Mouse (Mus musculus) bone marrow, adult 2 months (tissue): ENCODE results near the gene Traf3. TPM values are rescaled to one million over a fixed set of nuclear protein-coding genes. Genes with fewer than 3 reads are reported as not detected.

ENCODE experiments used
- H3K27ac ChIP-seq: fragments of 200-500 bp; 2 replicates; pipeline ENCODE4 v1.5.1; 2012; ENCODE audit warnings: low read depth, mild to moderate bottlenecking, control low read depth, inconsistent platforms, low read length; ENCODE audit not compliant: control insufficient read depth, poor library complexity, insufficient read depth
- H3K4me1 ChIP-seq: fragments of 200-500 bp; 2 replicates; pipeline ENCODE4 v1.6.1; 2011; ENCODE audit warnings: low read length; ENCODE audit not compliant: control insufficient read depth, insufficient read depth
- H3K4me3 ChIP-seq: fragments of 200-500 bp; replicated peaks from 2 replicates; pipeline ENCODE3; 2011; ENCODE audit warnings: mild to moderate bottlenecking, low read depth, low read length, control low read depth; ENCODE audit not compliant: control insufficient read depth
- CTCF ChIP-seq: fragments of 200-500 bp; IDR thresholded peaks from 2 replicates; pipeline ENCODE4 v1.5.1; 2011; ENCODE audit warnings: low read length, control low read depth; ENCODE audit not compliant: control insufficient read depth, insufficient read depth
- POLR2A ChIP-seq: fragments of 200-500 bp; IDR thresholded peaks from 2 replicates; pipeline ENCODE4 v1.6.1; 2011; ENCODE audit warnings: low read depth, mild to moderate bottlenecking, control low read depth, low read length, borderline replicate concordance; ENCODE audit not compliant: control insufficient read depth
- WGBS: fragments of 180-500 bp; shearing (Covaris S2); methylation state at CpG from one replicate; pipeline ENCODE4 v1.1.7; 2018; 5-methylcytosine and 5-hydroxymethylcytosine counted together
- polyA plus RNA-seq: library from polyadenylated mRNA; stranded (reverse); fragments of >200 nt; gene quantifications from 2 replicates; pipeline ENCODE4 v1.2.4, GENCODE M21; 2011; ENCODE audit warnings: low replicate concordance; ENCODE audit not compliant: missing spikeins, insufficient read depth, insufficient read length

The Traf3 gene
- polyA plus RNA-seq, 1 experiment: 9.2 TPM

DNA sequence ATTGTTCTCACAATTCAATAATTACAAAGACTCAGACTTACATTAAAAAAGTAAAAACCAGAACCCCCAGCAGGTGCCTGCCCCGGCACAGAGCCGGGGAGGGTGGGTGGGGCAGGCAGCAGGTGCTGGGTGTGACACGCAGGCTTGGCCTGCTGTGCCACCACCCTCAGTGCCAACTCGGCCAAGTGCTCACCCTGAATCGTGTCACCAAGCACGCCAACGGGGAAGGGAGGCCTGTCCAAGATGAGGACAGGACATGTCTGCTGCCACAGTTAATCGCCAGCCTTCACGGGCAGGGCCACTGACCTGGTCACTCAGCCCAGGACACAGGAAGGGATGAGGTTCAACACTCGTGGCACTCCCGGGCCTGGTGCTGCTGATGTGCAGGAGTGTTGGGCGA, 126.9 kb downstream of the Traf3 start:
- TF ChIP-seq CTCF: no peak
- Histone ChIP-seq H3K27ac (no peak overlapping the region), H3K4me3 (no peak overlapping the region), H3K4me1 (no peaks in the 10 kb centered on the region)
- 82% methylated on average over 12 of the region's 12 CpGs for WGBS

DNA sequence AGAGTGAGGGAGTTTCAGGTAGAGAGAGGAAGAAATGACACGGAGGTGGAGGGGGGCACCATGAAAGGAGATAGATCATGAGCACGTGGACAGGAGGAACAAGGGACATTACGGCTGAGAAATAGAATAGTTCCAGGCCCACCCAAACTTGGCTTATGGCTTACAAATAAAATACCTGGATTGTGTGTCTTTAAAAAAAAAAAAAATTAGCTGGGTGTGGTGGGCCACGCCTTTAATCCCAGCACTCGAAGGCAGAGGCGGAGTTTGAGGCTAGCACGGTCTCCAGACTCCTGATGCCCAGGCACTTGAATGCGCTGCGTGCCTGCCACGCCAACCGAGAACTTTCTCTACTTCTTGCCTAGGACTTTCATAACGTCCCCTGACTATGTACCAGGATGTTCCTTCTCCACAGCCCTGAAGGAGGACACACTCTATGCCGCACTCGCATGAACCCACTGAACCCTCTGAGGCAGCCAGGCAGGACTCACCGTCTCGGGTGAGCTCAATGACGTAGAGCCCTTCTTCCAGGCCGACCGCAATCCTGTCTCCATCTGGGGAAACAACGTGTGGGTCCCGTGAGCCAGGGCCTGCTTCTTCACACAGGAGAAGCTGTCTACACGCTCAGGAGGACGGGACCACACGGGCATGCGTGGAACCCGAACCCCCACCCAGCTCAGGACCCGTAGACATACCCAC, 135.3 kb downstream of the Traf3 start:
- Histone ChIP-seq H3K4me3 (no peak overlapping the region), H3K4me1 (no peaks in the 10 kb centered on the region), H3K27ac (no peak overlapping the region)
- 85% methylated on average over 27 of the region's 27 CpGs for WGBS
- no peak for TF ChIP-seq POLR2A
- TF ChIP-seq CTCF: no peak

DNA sequence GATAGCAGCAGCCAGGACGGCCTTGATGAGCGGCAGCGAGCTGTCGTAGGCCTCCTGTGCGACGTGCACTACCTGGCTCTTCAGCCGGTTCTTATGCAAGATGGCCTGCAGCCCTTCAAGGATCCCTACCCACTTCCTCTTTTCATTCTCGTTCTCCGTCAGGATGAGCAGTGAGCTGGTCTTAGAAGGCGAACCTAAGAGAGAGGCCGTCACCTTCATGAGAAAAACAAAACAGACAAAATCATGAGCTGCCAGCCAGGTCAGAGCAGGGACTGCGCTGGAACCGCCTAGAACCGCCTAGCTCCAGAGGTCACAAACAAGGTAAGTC, 135.8 kb downstream of the Traf3 start:
- TF ChIP-seq CTCF (no peak), POLR2A (no peak)
- WGBS: 53% methylated on average over 14 of the region's 14 CpGs
- H3K4me1 ChIP-seq: no peaks in the 10 kb centered on the region
- H3K27ac ChIP-seq: no peak overlapping the region
- no peak overlapping the region for H3K4me3 ChIP-seq

GRCm38 (mm10) chr12:111303702-111304337, 137.7 kb downstream of the Traf3 start:
- WGBS: 88% methylated on average over 8 of the region's 8 CpGs
- H3K4me1 ChIP-seq: no peaks in the 10 kb centered on the region
- no peak overlapping the region for H3K4me3 ChIP-seq
- TF ChIP-seq POLR2A (no peak), CTCF (no peak)
- no peak overlapping the region for H3K27ac ChIP-seq

- 76% methylated on average over 8 of the region's 8 CpGs for WGBS
- H3K4me3 ChIP-seq: no peak overlapping the region
- TF ChIP-seq CTCF (no peak), POLR2A (no peak)
- H3K27ac ChIP-seq: no peak overlapping the region
- H3K4me1 ChIP-seq: no peaks in the 10 kb centered on the region
Observed at GRCm38 (mm10) chr12:111306821-111307220, 140.7 kb downstream of the Traf3 start.

DNA sequence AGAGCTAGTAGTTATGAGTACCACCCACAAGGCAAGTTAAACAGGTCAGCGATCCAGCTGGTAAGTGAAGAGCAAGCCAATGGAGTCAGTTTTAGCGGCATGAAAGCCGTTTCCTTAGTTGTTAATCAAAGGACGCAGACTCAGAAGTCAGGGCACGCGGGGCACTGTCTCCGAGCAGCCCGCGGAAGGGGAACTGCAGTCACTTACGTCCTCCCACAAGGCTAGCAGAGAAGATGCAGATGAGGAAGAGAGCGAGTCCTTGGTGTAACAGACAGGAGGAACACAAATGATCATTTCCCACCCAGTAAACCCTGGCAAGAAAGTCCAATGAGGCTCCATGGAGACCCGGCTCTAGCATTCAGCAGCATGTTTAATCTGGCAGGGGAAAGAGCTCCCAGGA, 143.1 kb downstream of the Traf3 start:
- Histone ChIP-seq H3K27ac (no peak overlapping the region), H3K4me3 (no peak overlapping the region), H3K4me1 (no peaks in the 10 kb centered on the region)
- TF ChIP-seq POLR2A: no peak
- no peak for TF ChIP-seq CTCF
- 11% methylated on average over 12 of the region's 12 CpGs for WGBS

DNA sequence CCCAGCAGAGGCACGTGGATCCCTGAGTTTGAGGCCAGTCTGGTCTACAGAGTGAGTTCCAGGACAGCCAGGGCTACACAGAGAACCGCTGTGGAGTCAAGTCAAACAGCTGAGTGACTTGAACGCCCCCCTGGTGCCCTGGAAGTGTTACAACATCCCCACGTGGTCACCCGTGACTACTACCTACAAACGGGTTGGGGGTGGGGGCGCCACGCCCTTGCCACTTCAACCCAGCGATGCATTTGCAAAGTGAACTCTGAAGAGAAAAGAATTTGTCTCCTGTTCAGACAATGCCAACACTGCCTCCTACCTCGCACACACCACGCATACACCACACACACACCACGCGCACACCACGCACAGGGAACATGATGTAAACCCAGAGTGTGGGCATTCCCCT, 143.8 kb downstream of the Traf3 start:
- Histone ChIP-seq H3K27ac (no peak overlapping the region), H3K4me3 (no peak overlapping the region), H3K4me1 (no peaks in the 10 kb centered on the region)
- TF ChIP-seq CTCF: no peak
- no peak for TF ChIP-seq POLR2A
- WGBS: 65% methylated on average over 14 of the region's 14 CpGs

DNA sequence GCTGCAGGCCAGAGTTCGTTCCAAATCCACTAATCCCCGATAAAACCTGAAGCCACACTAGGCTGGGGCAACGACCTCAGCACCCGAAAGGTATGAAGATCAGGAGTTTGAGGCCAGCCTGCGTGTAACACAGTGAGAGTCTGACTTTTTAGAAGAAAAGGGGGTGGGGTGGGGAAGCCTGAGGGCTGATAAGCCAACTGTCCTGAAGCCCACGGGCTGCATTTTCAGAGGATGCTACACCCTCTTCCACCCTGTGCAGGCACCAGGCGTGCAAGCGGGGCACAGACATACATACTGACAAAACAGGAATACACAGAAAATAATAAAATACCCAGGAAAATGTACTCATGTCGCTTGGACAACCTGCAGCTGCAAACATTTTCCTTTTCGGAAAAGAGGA, 145.6 kb downstream of the Traf3 start:
- H3K4me1 ChIP-seq: no peaks in the 10 kb centered on the region
- 82% methylated on average over 10 of the region's 10 CpGs for WGBS
- TF ChIP-seq CTCF (no peak), POLR2A (no peak)
- H3K4me3 ChIP-seq: no peak overlapping the region
- H3K27ac ChIP-seq: no peak overlapping the region

DNA sequence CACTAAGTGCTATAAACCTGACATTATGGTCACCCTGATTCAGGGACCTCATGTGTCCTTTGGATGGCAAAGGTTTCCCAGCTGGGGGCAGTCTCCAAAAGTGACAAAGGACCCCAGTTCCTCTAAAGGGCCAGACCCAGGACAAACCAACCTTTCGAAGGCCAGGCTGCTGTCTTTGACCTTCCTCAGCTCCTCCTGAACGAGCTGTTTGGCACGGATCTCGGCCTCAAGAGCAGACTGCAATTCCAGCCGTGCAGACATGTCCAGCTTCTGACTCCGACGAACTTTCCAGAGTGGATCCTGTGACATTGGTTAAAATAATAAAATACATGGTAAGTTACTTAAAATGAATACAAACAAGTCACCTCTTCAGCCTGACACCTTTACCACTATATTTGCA, 148.1 kb downstream of the Traf3 start:
- 90% methylated on average over 7 of the region's 7 CpGs for WGBS
- no peak overlapping the region for H3K4me3 ChIP-seq
- no peaks in the 10 kb centered on the region for H3K4me1 ChIP-seq
- H3K27ac ChIP-seq: no peak overlapping the region
- TF ChIP-seq CTCF (no peak), POLR2A (no peak)

Other genes starting within 250 kb of the Traf3 start
- 19.7 and 28.6 TPM in 2 replicates for gene Ankrd9, start 187.3 kb upstream of the Traf3 start, polyA plus RNA-seq
- gene Rcor1, start 127.0 kb upstream of the Traf3 start, polyA plus RNA-seq: 9.9 and 14.6 TPM in 2 replicates
- not detected in 2 replicates for gene 4930595D18Rik, start 18.1 kb downstream of the Traf3 start, polyA plus RNA-seq
- gene Amn, start 104.7 kb downstream of the Traf3 start, polyA plus RNA-seq: not detected in 2 replicates
- 5.7 and 20.1 TPM in 2 replicates for gene Cdc42bpb, start 211.3 kb downstream of the Traf3 start, polyA plus RNA-seq
- gene Lbhd2, start 240.4 kb downstream of the Traf3 start, polyA plus RNA-seq: not detected in 2 replicates